17 mouse cellular contexts compared by ENCODE assay signal in the genomic region with DNA sequence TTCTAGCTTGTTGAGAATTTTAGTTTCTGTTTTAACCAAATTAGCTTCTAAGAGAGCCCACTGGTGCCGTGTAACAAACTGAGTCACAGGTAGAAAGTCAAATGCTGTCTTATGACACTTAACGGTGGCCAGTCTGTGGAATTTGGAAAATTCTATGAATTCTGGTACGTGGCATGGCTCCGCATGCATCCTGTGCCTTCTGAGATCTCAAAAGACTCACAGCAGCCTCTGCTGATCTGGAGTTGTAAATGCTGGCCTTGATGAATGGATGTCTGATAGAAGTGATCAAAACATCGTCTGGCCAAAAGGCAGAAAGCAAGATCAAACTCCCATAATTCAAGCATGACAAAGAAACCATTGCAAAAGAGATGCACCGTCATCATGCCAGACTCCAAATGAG.
DNase-seq lines count a peak whose midpoint lies in the region; ATAC-seq and TF ChIP-seq lines count a peak whose summit lies in the region.
"Had no signal": no experiment of that assay in that cellular context is flagged by ENCODE, and none has a peak within 500 bp of the region (broad histone marks: within the 10 kb centered on the region; RNA-seq: fewer than 3 reads in every experiment).

No protein-coding gene starts in this region.

- H3K9ac ChIP-seq in heart, embryonic 14.5 days (ENCODE audit: low read length) = peak overlapping the region; percentile 50; the same call in 1 of the 2 replicates
- H3K9ac ChIP-seq: forebrain, embryonic 15.5 days; hindbrain, embryonic 13.5 days; liver, embryonic 14.5 days; stomach, embryonic 15.5 days had no signal

- H3K4me2 ChIP-seq in heart, embryonic 14.5 days (ENCODE audit: low read length) = peak overlapping the region; percentile 53
- H3K4me2 ChIP-seq: forebrain, embryonic 15.5 days; hindbrain, embryonic 13.5 days; stomach, embryonic 15.5 days had no signal

- H3K4me3 ChIP-seq in heart, embryonic 14.5 days (ENCODE audit: control insufficient read depth in 1 of 2, insufficient read depth in 1 of 2, low read depth in 1 of 2, low read length in 2 of 2) = peak overlapping the region; percentile 7 to 20; a peak in 2 of 4 replicates
- no peak overlapping the region for H3K4me3 ChIP-seq in embryonic fibroblast, embryonic 13.5 days (ENCODE audit: insufficient read depth, low read length)
- H3K4me3 ChIP-seq: forebrain, embryonic 15.5 days; hindbrain, embryonic 13.5 days; layer of hippocampus, adult 2 months; stomach, embryonic 15.5 days had no signal

- TF ChIP-seq CTCF in embryonic fibroblast, embryonic 13.5 days (IDR thresholded peaks at IDR 0.05; ENCODE audit: borderline replicate concordance, insufficient read depth, low read length) = no peak

- DNase-seq in heart, adult 9 months (ENCODE audit: low spot score in 2 of 2) = no peak
- peak; percentile 1 for DNase-seq in ovary, postnatal 14 days (ENCODE audit: low spot score)
- no peak for DNase-seq in ovary, postnatal 10 days (ENCODE audit: low spot score)
- no peak for DNase-seq in right cerebral cortex, adult 18-20 months
- no peak for DNase-seq in spleen, postnatal 4 days (ENCODE audit: low spot score in 2 of 2)
- DNase-seq in left cerebral cortex, adult 11 months (ENCODE audit: low spot score) = no peak
- DNase-seq: adrenal gland, adult 8-10 months; cerebellum, postnatal 10 days; kidney, adult 11 months; kidney, postnatal 10 days had no signal

- H3K4me1 ChIP-seq in heart, embryonic 14.5 days (ENCODE audit: control insufficient read depth in 2 of 2, insufficient read depth in 2 of 2, low read length in 2 of 2) = peaks cover 4 to 11% of the 10 kb centered on the region in 2 experiments
- H3K4me1 ChIP-seq in embryonic fibroblast, embryonic 13.5 days (ENCODE audit: control insufficient read depth, insufficient read depth, low read length) = no peaks in the 10 kb centered on the region
- H3K4me1 ChIP-seq: forebrain, embryonic 15.5 days; hindbrain, embryonic 13.5 days; stomach, embryonic 15.5 days had no signal

- H3K9me3 ChIP-seq in heart, embryonic 14.5 days (ENCODE audit: control insufficient read depth, low read length) = no peaks in the 10 kb centered on the region
- H3K9me3 ChIP-seq: forebrain, embryonic 15.5 days; hindbrain, embryonic 13.5 days; stomach, embryonic 15.5 days had no signal

- no peak overlapping the region for H3K27ac ChIP-seq in heart, embryonic 14.5 days (replicated peaks in 1 of 2; ENCODE audit: control insufficient read depth in 1 of 2, insufficient read depth in 1 of 2, low read depth in 2 of 2, low read length in 2 of 2)
- peak overlapping the region; percentile 13; the same call in 1 of the 2 replicates for H3K27ac ChIP-seq in embryonic fibroblast, embryonic 13.5 days (ENCODE audit: insufficient read depth, low read length)
- H3K27ac ChIP-seq: forebrain, embryonic 15.5 days; hindbrain, embryonic 13.5 days; layer of hippocampus, adult 2 months; liver, embryonic 14.5 days; stomach, embryonic 15.5 days had no signal

- no peaks in the 10 kb centered on the region for H3K27me3 ChIP-seq in heart, embryonic 14.5 days (ENCODE audit: control insufficient read depth, insufficient read depth, low read length)
- H3K27me3 ChIP-seq: forebrain, embryonic 15.5 days; hindbrain, embryonic 13.5 days; stomach, embryonic 15.5 days had no signal

- ATAC-seq in heart, embryonic 14.5 days (ENCODE audit: insufficient number of reproducible peaks, insufficient read depth, low FRiP score, low read depth) = no peak
- ATAC-seq: forebrain, embryonic 15.5 days had no signal

- TF ChIP-seq POLR2A in embryonic fibroblast, embryonic 13.5 days (IDR thresholded peaks at IDR 0.05; ENCODE audit: low read depth, low read length) = no peak

- WGBS in heart, embryonic 14.5 days = 27% methylated on average over 6 of the region's 6 CpGs

- H3K36me3 ChIP-seq in heart, embryonic 14.5 days (ENCODE audit: control insufficient read depth, insufficient read depth, low read length) = no peaks in the 10 kb centered on the region
- H3K36me3 ChIP-seq: forebrain, embryonic 15.5 days; hindbrain, embryonic 13.5 days; stomach, embryonic 15.5 days had no signal
